Mouse (Mus musculus) liver, embryonic 14.5 days (tissue): ENCODE measurements at regions not wholly inside any gene's neighbourhood (a gene's known extent, or its start where the extent isn't known, plus 50 kb on each side); places are given as distances from the start of the nearest gene placed in this dataset.

Experiments used
- CTCF ChIP-seq: IDR thresholded peaks from 2 replicates; pipeline ENCODE4 v1.5.1; 2016; ENCODE audit warnings: antibody characterized with exemption, low read depth, control low read depth
- EP300 ChIP-seq: IDR thresholded peaks from 2 replicates; pipeline ENCODE4 v1.6.1; 2016; ENCODE audit warnings: antibody characterized with exemption, low read depth

DNA sequence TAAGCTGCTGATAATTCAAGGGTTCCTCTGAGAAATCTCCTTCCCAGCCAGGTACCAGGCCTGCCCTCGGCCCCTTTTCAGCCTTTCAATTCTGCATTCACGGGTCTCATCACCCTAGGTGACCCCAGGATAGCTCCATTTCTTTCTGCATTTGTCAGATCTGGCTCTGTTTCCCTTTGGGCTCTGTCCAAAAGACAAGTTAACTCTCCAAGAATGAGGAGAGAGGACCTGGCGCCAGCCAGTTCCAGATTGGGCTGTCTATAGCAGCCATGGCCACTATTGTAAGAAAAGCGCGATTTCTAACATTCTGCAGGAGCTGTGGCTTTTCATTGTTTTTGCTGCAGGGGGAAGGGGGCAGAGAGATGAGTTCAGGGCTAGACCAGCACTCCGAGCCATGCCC lies 122.5 kb upstream of the Med13l start:
- TF ChIP-seq EP300, result no peak
- TF ChIP-seq CTCF, result no peak
